Mouse (Mus musculus) myocyte (in vitro differentiated cells): ENCODE results near the gene Pafah1b2. TPM values are rescaled to one million over a fixed set of nuclear protein-coding genes. Genes with fewer than 3 reads are reported as not detected.
A peak's percentile ranks its signal among the peaks of the same experiment; 100 is the strongest.

ENCODE experiments used
- H3K27me3 ChIP-seq: one replicate; pipeline ENCODE4 v1.6.1; 2011; ENCODE audit not compliant: control insufficient read depth, insufficient read depth, insufficient read length
- H3K36me3 ChIP-seq: one replicate; pipeline ENCODE4 v1.6.1; 2011; ENCODE audit not compliant: control insufficient read depth, insufficient read depth
- H3K4me2 ChIP-seq: one replicate; pipeline ENCODE4 v1.6.1; 2011; ENCODE audit warnings: low read depth, control low read depth
- H3K4me3 ChIP-seq: one replicate; pipeline ENCODE4 v1.5.1; 2011; ENCODE audit warnings: mild to moderate bottlenecking, control low read depth, moderate library complexity
- H3K79me2 ChIP-seq: one replicate; pipeline ENCODE4 v1.6.1; 2011; ENCODE audit not compliant: control insufficient read depth, insufficient read depth
- H3ac ChIP-seq: one replicate; pipeline ENCODE4 v1.6.1; 2011; ENCODE audit not compliant: control insufficient read depth, insufficient read length
- CEBPB ChIP-seq: IDR thresholded peaks from 2 replicates; pipeline ENCODE4 v1.6.1; 2011; ENCODE audit warnings: mild to moderate bottlenecking, moderate library complexity; ENCODE audit not compliant: poor library complexity, insufficient read depth, severe bottlenecking
- E2F4 ChIP-seq: IDR thresholded peaks from one replicate; pipeline ENCODE4 v1.6.1; 2011; ENCODE audit warnings: mild to moderate bottlenecking, control low read depth, moderate library complexity; ENCODE audit not compliant: insufficient read depth
- MAX ChIP-seq: IDR thresholded peaks from one replicate; pipeline ENCODE4 v1.6.1; 2011; ENCODE audit warnings: low read depth, mild to moderate bottlenecking, control low read depth
- MYOD1 ChIP-seq, 3 experiments: IDR thresholded peaks; one replicate each; pipeline ENCODE4 v1.6.1; 2011; ENCODE audit warnings: control low read depth in 2 of 3, low read depth in 2 of 3, mild to moderate bottlenecking in 2 of 3, moderate library complexity in 1 of 3; ENCODE audit not compliant: insufficient read length in 2 of 3, control insufficient read depth in 1 of 3
- MYOG ChIP-seq, 3 experiments: IDR thresholded peaks; one replicate each; pipeline ENCODE4 v1.6.1; 2011; ENCODE audit warnings: control low read depth in 2 of 3, low read depth in 2 of 3, mild to moderate bottlenecking in 2 of 3; ENCODE audit not compliant: insufficient read length in 2 of 3, control insufficient read depth in 1 of 3, insufficient read depth in 1 of 3
- POLR2A ChIP-seq: IDR thresholded peaks from one replicate; pipeline ENCODE4 v1.6.1; 2011; ENCODE audit warnings: low read depth, mild to moderate bottlenecking, control low read depth, moderate library complexity; ENCODE audit not compliant: insufficient read length
- POLR2AphosphoS2 ChIP-seq: IDR thresholded peaks from one replicate; pipeline ENCODE4 v1.6.1; 2011; ENCODE audit warnings: low read depth, control low read depth; ENCODE audit not compliant: insufficient read length
- REST ChIP-seq: IDR thresholded peaks from one replicate; pipeline ENCODE4 v1.6.1; 2011; ENCODE audit warnings: mild to moderate bottlenecking, control low read depth, moderate library complexity; ENCODE audit not compliant: insufficient read depth, insufficient read length
- SRF ChIP-seq: IDR thresholded peaks from one replicate; pipeline ENCODE4 v1.6.1; 2011; ENCODE audit warnings: low read depth; ENCODE audit not compliant: control insufficient read depth, insufficient read length
- TCF12 ChIP-seq: IDR thresholded peaks from one replicate; pipeline ENCODE4 v1.6.1; 2011; ENCODE audit warnings: mild to moderate bottlenecking, control low read depth; ENCODE audit not compliant: poor library complexity, insufficient read depth, severe bottlenecking
- TCF3 ChIP-seq: IDR thresholded peaks from one replicate; pipeline ENCODE4 v1.6.1; 2011; ENCODE audit warnings: low read depth, control low read depth; ENCODE audit not compliant: insufficient read length
- USF1 ChIP-seq: IDR thresholded peaks from one replicate; pipeline ENCODE4 v1.6.1; 2011; ENCODE audit warnings: low read depth, mild to moderate bottlenecking, control low read depth, moderate library complexity
- polyA plus RNA-seq: library from polyadenylated mRNA; unstranded; fragments of >200 nt; fragmentation: generic; extraction: Trizol; gene quantifications from one replicate; pipeline ENCODE4 v1.2.1, GENCODE M21; 2012; ENCODE audit warnings: missing spikeins

Gene Pafah1b2
- polyA plus RNA-seq, 1 experiment: 86.8 TPM

- Histone ChIP-seq H3K36me3 (peaks cover 23% of the 10 kb centered on the region), H3ac (peak overlapping the region; percentile 83), H3K27me3 (no peaks in the 10 kb centered on the region), H3K4me3 (peak overlapping the region; percentile 73), H3K4me2 (peak overlapping the region; percentile 94), H3K79me2 (peaks cover 17% of the 10 kb centered on the region)
- TF ChIP-seq MYOD1 (IDR thresholded peaks at IDR 0.05; ENCODE audit: control insufficient read depth in 1 of 3, insufficient read length in 2 of 3, low read depth in 2 of 3): no peak
- no peak for TF ChIP-seq MYOG (IDR thresholded peaks at IDR 0.05; ENCODE audit: control insufficient read depth in 1 of 3, insufficient read depth in 1 of 3, insufficient read length in 2 of 3, low read depth in 2 of 3)
- TF ChIP-seq CEBPB: no peak
- TF ChIP-seq POLR2A: no peak
- no peak for TF ChIP-seq USF1
- no peak for TF ChIP-seq TCF12
- TF ChIP-seq SRF: no peak
- TF ChIP-seq MAX: no peak
- TF ChIP-seq TCF3: no peak
- no peak for TF ChIP-seq REST
- TF ChIP-seq POLR2AphosphoS2: no peak
- no peak for TF ChIP-seq E2F4
These were observed 58.8 kb downstream of the Pafah1b2 start for GRCm38 (mm10) chr9:45953511-45954293.

GRCm38 (mm10) chr9:45952890-45953289 is 59.6 kb downstream of the Pafah1b2 start:
- Histone ChIP-seq H3K4me3 (peak overlapping the region; percentile 73), H3ac (peak overlapping the region; percentile 83)

GRCm38 (mm10) chr9:45952057-45952456 is 60.4 kb downstream of the Pafah1b2 start:
- H3K4me3 ChIP-seq: no peak overlapping the region
- no peaks in the 10 kb centered on the region for H3K27me3 ChIP-seq
- H3K36me3 ChIP-seq: peaks cover 23% of the 10 kb centered on the region
- no peak overlapping the region for H3K4me2 ChIP-seq
- TF ChIP-seq USF1: no peak
- TF ChIP-seq MYOG (IDR thresholded peaks at IDR 0.05; ENCODE audit: control insufficient read depth in 1 of 3, insufficient read depth in 1 of 3, insufficient read length in 2 of 3, low read depth in 2 of 3): no peak
- TF ChIP-seq MYOD1 (IDR thresholded peaks at IDR 0.05; ENCODE audit: control insufficient read depth in 1 of 3, insufficient read length in 2 of 3, low read depth in 2 of 3): no peak
- no peak for TF ChIP-seq REST
- no peak for TF ChIP-seq SRF
- TF ChIP-seq E2F4: no peak
- TF ChIP-seq TCF3: no peak
- no peak overlapping the region for H3ac ChIP-seq
- H3K79me2 ChIP-seq: peaks cover 17% of the 10 kb centered on the region

More at GRCm38 (mm10) chr9:45952890-45953289, 59.6 kb downstream of the Pafah1b2 start:
- peaks cover 17% of the 10 kb centered on the region for H3K79me2 ChIP-seq
- H3K4me2 ChIP-seq: peak overlapping the region; percentile 94
- TF ChIP-seq REST: no peak
- no peak for TF ChIP-seq MYOG (IDR thresholded peaks at IDR 0.05; ENCODE audit: control insufficient read depth in 1 of 3, insufficient read depth in 1 of 3, insufficient read length in 2 of 3, low read depth in 2 of 3)
- no peak for TF ChIP-seq POLR2A
- TF ChIP-seq MAX: no peak
- TF ChIP-seq E2F4: no peak
- no peak for TF ChIP-seq SRF
- TF ChIP-seq TCF3: no peak
- no peak for TF ChIP-seq TCF12
- H3K36me3 ChIP-seq: peaks cover 23% of the 10 kb centered on the region
- H3K27me3 ChIP-seq: no peaks in the 10 kb centered on the region

- Histone ChIP-seq H3K4me2 (no peak overlapping the region), H3K4me3 (no peak overlapping the region), H3K79me2 (no peaks in the 10 kb centered on the region), H3K36me3 (peaks cover 30% of the 10 kb centered on the region), H3K27me3 (no peaks in the 10 kb centered on the region), H3ac (no peak overlapping the region)
- no peak for TF ChIP-seq MAX
- no peak for TF ChIP-seq SRF
- TF ChIP-seq POLR2A: no peak
- TF ChIP-seq TCF3: no peak
- no peak for TF ChIP-seq E2F4
- no peak for TF ChIP-seq USF1
- TF ChIP-seq MYOD1 (IDR thresholded peaks at IDR 0.05; ENCODE audit: control insufficient read depth in 1 of 3, insufficient read length in 2 of 3, low read depth in 2 of 3): no peak
- TF ChIP-seq REST: no peak
- TF ChIP-seq MYOG (IDR thresholded peaks at IDR 0.05; ENCODE audit: control insufficient read depth in 1 of 3, insufficient read depth in 1 of 3, insufficient read length in 2 of 3, low read depth in 2 of 3): no peak
- no peak for TF ChIP-seq POLR2AphosphoS2
- TF ChIP-seq TCF12: no peak
These were observed 65.7 kb downstream of the Pafah1b2 start for GRCm38 (mm10) chr9:45946872-45947183.
